Mouse (Mus musculus) limb, embryonic 15.5 days (tissue): ENCODE data around the gene Gm7073. TPM values are rescaled to one million over a fixed set of nuclear protein-coding genes. Genes with fewer than 3 reads are reported as not detected.

Source experiments
- ATAC-seq: fragments of 200-750 bp; cut with Nextera tagmentation; 2 replicates; pipeline ENCODE4 v1.8.0; 2017; ENCODE audit warnings: low read depth, moderate TSS enrichment; ENCODE audit not compliant: insufficient number of reproducible peaks, low FRiP score, low TSS enrichment
- H3K27ac ChIP-seq: fragments of 300-500 bp; sonication (generic); 2 replicates; pipeline ENCODE4 v1.5.1; 2015; ENCODE audit warnings: moderate library complexity, mild to moderate bottlenecking, inconsistent platforms
- H3K27me3 ChIP-seq: fragments of 300-500 bp; sonication (generic); 2 replicates; pipeline ENCODE4 v1.6.1; 2015; ENCODE audit warnings: inconsistent platforms
- H3K36me3 ChIP-seq: fragments of 300-500 bp; sonication (generic); 2 replicates; pipeline ENCODE4 v1.6.1; 2015; ENCODE audit warnings: inconsistent platforms
- H3K4me1 ChIP-seq: fragments of 300-500 bp; sonication (generic); 2 replicates; pipeline ENCODE4 v1.6.1; 2015; ENCODE audit warnings: inconsistent platforms
- H3K4me2 ChIP-seq: fragments of 300-500 bp; sonication (generic); 2 replicates; pipeline ENCODE4 v1.6.1; 2015; ENCODE audit warnings: mild to moderate bottlenecking, inconsistent platforms
- H3K4me3 ChIP-seq: fragments of 300-500 bp; sonication (generic); 2 replicates; pipeline ENCODE4 v1.5.1; 2015; ENCODE audit warnings: mild to moderate bottlenecking, inconsistent platforms
- H3K9ac ChIP-seq: fragments of 300-500 bp; sonication (generic); 2 replicates; pipeline ENCODE4 v1.6.1; 2015; ENCODE audit warnings: inconsistent platforms
- H3K9me3 ChIP-seq: fragments of 300-500 bp; sonication (generic); 2 replicates; pipeline ENCODE4 v1.6.1; 2016; ENCODE audit warnings: inconsistent platforms
- WGBS: fragments of 180-500 bp; shearing (Covaris S2); methylation state at CpG from one replicate; pipeline ENCODE4 v1.1.7; 2015; 5-methylcytosine and 5-hydroxymethylcytosine counted together
- polyA plus RNA-seq: library from polyadenylated mRNA; unstranded; fragments of >200 nt; fragmentation: Nextera tagmentation; extraction: Ambion mirVana; gene quantifications from 2 replicates; pipeline ENCODE4 v1.2.1, GENCODE M21; 2015

Gene Gm7073
- not detected in 2 replicates for polyA plus RNA-seq

DNA sequence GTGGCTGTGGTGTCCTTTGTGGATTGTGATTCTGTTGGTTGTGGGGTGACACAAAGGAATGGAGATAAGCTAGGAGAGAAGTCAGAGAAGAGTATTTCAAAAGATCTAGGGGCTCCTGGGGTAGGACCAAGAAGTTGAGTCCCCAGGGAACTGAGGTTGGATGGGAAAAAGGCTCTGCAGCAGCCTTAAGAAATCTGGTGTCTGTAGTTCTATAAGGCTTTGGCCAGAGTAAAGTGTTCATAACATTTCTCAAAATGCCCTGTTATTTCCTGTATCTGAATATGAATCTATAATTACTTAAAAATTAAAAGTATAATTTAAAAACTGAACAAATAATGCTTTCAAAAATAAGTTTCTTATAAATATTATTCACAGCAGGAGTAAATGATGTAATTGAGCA lies at the start of gene Gm7073:
Gm7073 (minus strand) TSS at position 101 of the 400 bp plus-strand sequence.
- H3K27ac ChIP-seq, result no peak within 1 kb of the TSS
- H3K9ac ChIP-seq, result no peak within 1 kb of the TSS
- H3K36me3 ChIP-seq, result no peaks in the 10 kb centered on the region
- no peaks in the 10 kb centered on the region for H3K9me3 ChIP-seq
- no peaks in the 10 kb centered on the region for H3K4me1 ChIP-seq
- no peaks in the 10 kb centered on the region for H3K27me3 ChIP-seq
- no peak for ATAC-seq
- no peak within 1 kb of the TSS for H3K4me3 ChIP-seq
- H3K4me2 ChIP-seq, result no peak within 1 kb of the TSS

DNA sequence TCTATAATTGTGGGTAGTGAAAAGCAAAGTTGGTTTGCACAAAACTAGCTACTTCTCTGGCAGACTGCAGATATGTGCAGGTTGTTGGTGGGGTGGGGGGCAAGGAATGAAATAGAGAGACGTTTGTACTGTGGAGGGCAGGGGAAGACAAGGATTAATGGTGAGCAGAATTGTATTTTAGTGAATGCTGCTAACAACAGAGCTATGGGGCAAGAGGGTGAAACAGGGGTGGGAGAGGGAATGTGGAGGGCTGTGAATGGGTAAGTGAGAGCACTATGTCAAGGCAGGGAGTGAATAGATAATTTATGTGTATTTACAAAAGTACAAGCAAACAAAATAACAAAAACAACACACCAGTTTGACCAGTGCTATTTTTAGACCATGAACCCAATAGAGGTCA lies 31.5 kb upstream of the Gm7073 start:
- Histone ChIP-seq H3K9me3 (no peaks in the 10 kb centered on the region), H3K4me2 (no peak overlapping the region), H3K36me3 (no peaks in the 10 kb centered on the region), H3K27me3 (no peaks in the 10 kb centered on the region), H3K4me3 (no peak overlapping the region), H3K9ac (no peak overlapping the region), H3K4me1 (no peaks in the 10 kb centered on the region), H3K27ac (no peak overlapping the region)
- 38% methylated on average over 1 of the region's 1 CpGs for WGBS
- ATAC-seq, result no peak

DNA sequence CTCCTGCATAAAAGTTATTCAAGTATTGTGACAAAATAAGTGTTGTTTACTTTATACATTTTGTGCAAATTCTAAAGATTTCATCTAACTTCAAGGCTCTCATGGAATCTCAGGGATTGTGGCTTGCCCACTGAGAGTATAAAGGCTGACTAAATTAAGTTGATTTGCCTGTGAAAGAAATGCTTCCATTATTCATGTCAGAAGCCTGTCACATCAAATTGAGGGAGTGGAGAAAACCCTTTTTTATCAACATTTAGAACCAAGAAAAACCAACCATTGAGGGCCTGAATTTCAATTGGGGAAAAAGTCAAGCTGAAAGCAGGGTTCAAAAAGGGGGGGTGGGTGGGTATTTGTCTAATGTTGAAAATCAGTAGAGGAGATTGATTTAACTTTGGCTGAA lies 30.0 kb upstream of the Gm7073 start:
- H3K4me2 ChIP-seq, result no peak overlapping the region
- H3K4me1 ChIP-seq, result no peaks in the 10 kb centered on the region
- H3K9me3 ChIP-seq, result no peaks in the 10 kb centered on the region
- no peak overlapping the region for H3K9ac ChIP-seq
- H3K4me3 ChIP-seq, result no peak overlapping the region
- H3K36me3 ChIP-seq, result no peaks in the 10 kb centered on the region
- no peak overlapping the region for H3K27ac ChIP-seq
- no peak for ATAC-seq
- no peaks in the 10 kb centered on the region for H3K27me3 ChIP-seq

DNA sequence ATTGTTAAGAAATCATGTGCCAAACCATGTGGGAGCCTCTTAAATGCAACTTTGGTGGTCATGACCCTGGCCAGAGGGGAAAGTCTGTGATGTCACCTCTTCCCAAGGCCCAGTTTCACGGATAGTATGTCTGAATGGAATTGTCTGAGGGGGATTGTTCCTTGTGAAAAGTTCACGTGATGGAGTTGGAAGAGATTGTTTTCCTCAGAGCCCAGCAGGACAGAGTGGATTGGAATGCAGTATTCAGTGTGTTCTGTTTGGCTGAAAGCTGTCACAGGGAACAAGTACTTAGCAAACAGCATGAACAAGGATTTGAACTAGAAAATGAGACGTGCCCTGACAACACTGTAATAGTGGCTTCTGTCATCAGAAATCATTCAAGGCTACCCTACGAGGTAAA lies 16.2 kb upstream of the Gm7073 start:
- ATAC-seq, result no peak
- no peaks in the 10 kb centered on the region for H3K9me3 ChIP-seq
- H3K4me2 ChIP-seq, result no peak overlapping the region
- no peak overlapping the region for H3K9ac ChIP-seq
- H3K36me3 ChIP-seq, result no peaks in the 10 kb centered on the region
- WGBS, result 57% methylated on average over 4 of the region's 4 CpGs
- no peaks in the 10 kb centered on the region for H3K27me3 ChIP-seq
- no peak overlapping the region for H3K4me3 ChIP-seq
- no peaks in the 10 kb centered on the region for H3K4me1 ChIP-seq
- no peak overlapping the region for H3K27ac ChIP-seq

DNA sequence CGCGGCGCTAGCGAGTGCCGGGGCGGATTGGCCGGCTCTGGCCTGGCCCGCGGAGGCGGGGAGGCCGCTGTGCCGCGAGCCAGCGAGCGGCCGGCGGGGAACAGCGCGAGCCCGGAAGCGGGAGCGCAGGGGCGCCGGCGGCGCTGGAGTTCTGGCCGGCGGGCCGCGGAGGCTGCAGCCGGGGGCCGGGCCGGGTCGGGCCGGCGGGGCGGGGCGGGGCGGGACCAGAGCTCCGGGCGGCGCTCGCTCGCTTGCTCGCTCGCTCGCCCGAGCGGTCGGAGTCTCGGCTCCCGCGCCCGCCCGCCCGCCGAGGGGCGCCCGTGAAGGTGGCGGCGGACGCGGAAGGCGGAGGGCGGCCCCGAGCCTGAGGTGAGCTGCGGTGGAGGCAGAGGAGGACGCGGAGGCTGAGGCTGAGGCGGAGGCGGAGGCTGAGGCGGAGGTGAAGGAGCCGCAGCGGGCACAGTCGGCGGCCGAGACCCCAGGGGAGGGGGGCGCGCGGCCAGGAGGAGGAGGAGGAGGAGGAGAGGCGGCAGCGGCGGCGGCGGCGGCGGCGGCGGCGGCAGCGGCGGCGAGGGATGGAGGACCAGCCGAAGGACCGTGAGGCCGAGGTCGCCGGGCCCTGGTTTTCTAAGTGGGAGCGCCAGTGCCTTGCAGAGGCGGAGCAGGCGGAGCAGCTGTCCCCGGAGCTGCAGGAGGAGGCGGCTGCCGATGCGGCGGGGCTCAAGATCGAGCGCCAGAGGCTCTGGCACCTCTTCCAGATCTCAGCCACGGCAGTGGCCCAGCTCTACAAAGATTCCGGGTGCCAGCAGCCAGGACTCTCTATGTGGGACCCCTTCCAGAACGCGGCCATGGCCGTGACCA lies 8.6 kb upstream of the Gm7073 start:
- Histone ChIP-seq H3K9ac (0 out of 2 replicates have a peak overlapping the region, but pooled peaks have one; percentile 28), H3K4me1 (no peaks in the 10 kb centered on the region), H3K36me3 (no peaks in the 10 kb centered on the region), H3K4me2 (peak overlapping the region; percentile 52), H3K9me3 (no peaks in the 10 kb centered on the region), H3K4me3 (peak overlapping the region; percentile 53), H3K27ac (no peak overlapping the region; the same call in 1 of the 2 replicates), H3K27me3 (peaks cover 4% of the 10 kb centered on the region; the same call in 1 of the 2 replicates)
- WGBS, result 31% methylated on average over 40 of the region's 113 CpGs
- ATAC-seq, result peak; percentile 79

DNA sequence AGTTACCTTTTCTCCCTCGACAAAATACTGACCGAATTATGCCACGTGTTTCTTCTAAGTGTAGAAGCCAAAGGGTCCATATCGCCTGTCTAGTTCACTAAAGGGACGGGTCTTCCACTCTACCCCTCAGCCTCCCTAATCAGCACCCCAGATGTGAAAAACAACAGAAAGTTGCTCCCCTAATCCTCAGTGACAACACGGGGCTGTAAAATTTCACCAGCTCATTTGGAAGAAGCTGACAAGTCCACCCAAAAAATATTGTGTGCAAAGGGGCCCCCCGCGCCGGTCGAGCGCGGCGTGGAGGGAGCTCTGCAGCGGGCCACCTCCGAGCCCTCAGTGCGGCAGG lies 8.0 kb upstream of the Gm7073 start:
- Histone ChIP-seq H3K4me3 (peak overlapping the region; percentile 53), H3K27ac (no peak overlapping the region), H3K27me3 (peaks cover 4% of the 10 kb centered on the region; the same call in 1 of the 2 replicates), H3K9me3 (no peaks in the 10 kb centered on the region), H3K9ac (no peak overlapping the region), H3K36me3 (no peaks in the 10 kb centered on the region), H3K4me1 (no peaks in the 10 kb centered on the region), H3K4me2 (peak overlapping the region; percentile 52)
- 22% methylated on average over 16 of the region's 16 CpGs for WGBS
- no peak for ATAC-seq

DNA sequence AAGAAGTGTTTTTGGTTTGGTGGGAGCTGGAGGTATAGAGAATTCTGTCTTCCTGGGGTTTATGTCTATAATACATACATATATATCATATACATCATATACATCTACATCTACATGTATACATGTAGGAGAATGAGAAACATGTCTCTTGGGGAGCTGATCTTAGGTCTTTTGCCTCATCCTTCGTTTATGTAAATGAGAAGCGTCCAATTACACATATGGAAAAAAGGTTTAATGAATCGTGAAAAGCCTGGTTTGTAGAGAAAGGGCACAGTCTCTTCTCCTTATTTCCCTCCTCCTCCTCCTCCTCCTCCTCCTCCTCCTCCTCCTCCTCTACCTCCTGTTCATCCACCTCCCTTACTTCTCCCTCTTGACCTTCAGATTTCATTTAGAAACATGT lies 6.9 kb upstream of the Gm7073 start:
- Histone ChIP-seq H3K4me1 (no peaks in the 10 kb centered on the region), H3K27me3 (peaks cover 4% of the 10 kb centered on the region; the same call in 1 of the 2 replicates), H3K4me3 (no peak overlapping the region), H3K9me3 (no peaks in the 10 kb centered on the region), H3K27ac (no peak overlapping the region), H3K9ac (no peak overlapping the region), H3K36me3 (no peaks in the 10 kb centered on the region), H3K4me2 (no peak overlapping the region)
- ATAC-seq, result no peak
- WGBS, result 53% methylated on average over 3 of the region's 3 CpGs

DNA sequence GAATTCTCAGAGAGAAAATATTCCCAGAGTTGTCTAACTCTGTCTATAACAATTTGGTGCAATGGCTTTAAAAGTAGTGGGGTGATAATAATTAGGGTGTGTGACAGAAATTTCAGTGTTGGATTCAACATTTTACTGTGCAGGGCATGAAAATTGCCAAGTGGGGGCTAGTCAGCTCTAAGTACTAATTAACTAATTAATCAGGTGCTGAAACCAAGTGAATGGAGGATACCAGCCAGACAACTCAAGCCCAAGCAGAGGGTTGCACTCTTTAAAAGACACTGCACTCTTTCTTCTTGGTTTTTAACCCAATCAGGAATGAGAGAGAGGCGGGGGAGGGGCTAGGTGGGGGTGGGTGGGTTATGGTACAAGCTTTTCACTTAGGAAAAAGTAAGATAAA lies 6.4 kb upstream of the Gm7073 start:
- peaks cover 4% of the 10 kb centered on the region; the same call in 1 of the 2 replicates for H3K27me3 ChIP-seq
- no peaks in the 10 kb centered on the region for H3K36me3 ChIP-seq
- no peak overlapping the region for H3K9ac ChIP-seq
- H3K4me1 ChIP-seq, result no peaks in the 10 kb centered on the region
- H3K4me2 ChIP-seq, result no peak overlapping the region
- H3K4me3 ChIP-seq, result no peak overlapping the region
- no peak overlapping the region for H3K27ac ChIP-seq
- 39% methylated on average over 1 of the region's 1 CpGs for WGBS
- no peak for ATAC-seq
- no peaks in the 10 kb centered on the region for H3K9me3 ChIP-seq

DNA sequence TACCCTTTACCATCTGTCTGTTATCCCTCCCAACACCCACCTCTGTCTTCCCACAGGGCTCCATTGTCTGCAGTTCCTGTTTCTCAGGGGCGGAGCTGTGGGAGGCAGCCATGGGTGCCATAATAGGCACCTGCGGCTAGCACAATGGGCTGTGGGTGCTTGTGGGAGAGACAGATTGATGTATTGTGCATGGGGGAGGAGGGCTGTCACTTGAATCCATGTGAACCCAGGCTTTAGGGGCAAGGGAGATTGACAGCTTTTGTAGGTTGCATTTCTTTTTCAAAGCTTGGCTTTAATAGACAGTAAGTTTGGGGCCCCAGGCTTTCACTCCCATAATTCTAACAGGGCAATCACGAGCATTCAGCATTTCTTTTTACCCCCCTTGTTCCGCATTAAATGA lies 5.0 kb upstream of the Gm7073 start:
- no peaks in the 10 kb centered on the region for H3K4me1 ChIP-seq
- no peak for ATAC-seq
- peaks cover 4% of the 10 kb centered on the region; the same call in 1 of the 2 replicates for H3K27me3 ChIP-seq
- H3K4me3 ChIP-seq, result no peak overlapping the region
- H3K9ac ChIP-seq, result no peak overlapping the region
- H3K4me2 ChIP-seq, result no peak overlapping the region
- H3K27ac ChIP-seq, result no peak overlapping the region
- no peaks in the 10 kb centered on the region for H3K36me3 ChIP-seq
- 48% methylated on average over 4 of the region's 4 CpGs for WGBS
- no peaks in the 10 kb centered on the region for H3K9me3 ChIP-seq

DNA sequence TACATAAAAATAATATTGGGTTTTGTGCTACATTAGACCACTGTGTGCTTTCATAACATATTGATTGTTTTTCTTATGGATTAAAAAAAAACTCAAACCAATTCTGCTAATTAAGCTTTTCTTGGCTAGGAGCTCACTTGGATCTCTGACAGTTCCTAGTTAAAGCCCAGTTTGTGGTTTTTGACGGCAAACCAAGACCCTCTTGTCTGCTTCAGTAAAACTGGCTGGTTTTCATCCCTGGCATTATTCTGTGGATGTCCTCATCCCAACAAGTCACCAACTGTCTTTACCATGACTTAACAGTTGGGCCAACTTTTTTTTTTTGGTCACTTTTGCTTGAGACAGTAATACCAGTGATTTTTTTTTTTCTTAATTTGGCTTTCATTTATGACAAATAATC lies 3.9 kb upstream of the Gm7073 start:
- Histone ChIP-seq H3K36me3 (no peaks in the 10 kb centered on the region), H3K27me3 (no peaks in the 10 kb centered on the region), H3K4me1 (no peaks in the 10 kb centered on the region), H3K27ac (no peak overlapping the region), H3K4me3 (no peak overlapping the region), H3K4me2 (no peak overlapping the region), H3K9ac (no peak overlapping the region), H3K9me3 (no peaks in the 10 kb centered on the region)
- 24% methylated on average over 1 of the region's 1 CpGs for WGBS
- ATAC-seq, result no peak

DNA sequence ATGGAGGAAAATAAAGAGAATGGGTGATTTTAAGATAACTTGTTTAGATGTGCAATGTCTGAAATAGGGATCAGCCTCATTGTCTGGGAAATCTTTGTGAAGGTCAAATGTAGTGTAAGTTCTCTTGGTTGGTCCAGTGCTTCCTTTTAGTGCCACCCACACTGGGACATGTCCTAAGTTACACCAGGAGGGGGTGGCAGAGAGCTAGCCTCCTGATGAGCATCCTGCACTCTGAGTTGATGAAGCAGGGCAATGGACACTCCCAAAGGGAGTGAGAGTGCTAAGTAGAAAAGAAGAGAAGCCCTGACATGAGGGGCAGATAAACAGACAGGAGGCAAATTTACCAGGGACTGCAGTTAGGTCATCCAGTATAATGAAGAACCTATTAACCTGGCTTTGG lies 35.1 kb downstream of the Gm7073 start:
- no peak for ATAC-seq
- Histone ChIP-seq H3K27me3 (no peaks in the 10 kb centered on the region), H3K36me3 (no peaks in the 10 kb centered on the region)

DNA sequence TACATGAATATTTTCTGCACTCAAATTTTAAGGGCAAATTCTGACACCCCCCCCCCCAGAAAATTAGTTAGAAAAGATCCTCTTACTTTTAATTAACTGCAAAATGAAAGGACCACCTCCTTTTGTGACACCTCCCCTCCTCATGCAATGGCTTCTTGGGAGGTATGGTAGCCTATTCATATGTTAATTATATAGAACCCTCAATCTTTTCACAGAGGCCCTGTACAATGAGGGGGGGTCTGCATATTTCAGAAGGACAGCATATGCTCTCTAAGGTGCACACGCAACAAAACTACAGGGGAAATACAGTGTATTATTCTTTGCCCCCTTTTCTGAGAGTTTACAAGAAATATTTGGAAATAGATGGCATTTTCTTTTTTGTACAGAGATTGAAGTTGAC lies 41.3 kb downstream of the Gm7073 start:
- no peak for ATAC-seq
- Histone ChIP-seq H3K4me1 (no peaks in the 10 kb centered on the region), H3K27ac (no peak overlapping the region), H3K36me3 (no peaks in the 10 kb centered on the region), H3K9me3 (no peaks in the 10 kb centered on the region), H3K27me3 (no peaks in the 10 kb centered on the region), H3K4me3 (no peak overlapping the region), H3K9ac (no peak overlapping the region), H3K4me2 (no peak overlapping the region)
- WGBS, result 83% methylated on average over 1 of the region's 1 CpGs

More for the DNA sequence above, 35.1 kb downstream of the Gm7073 start:
- Histone ChIP-seq H3K4me3 (no peak overlapping the region), H3K9ac (no peak overlapping the region), H3K9me3 (no peaks in the 10 kb centered on the region), H3K4me2 (no peak overlapping the region), H3K27ac (no peak overlapping the region), H3K4me1 (no peaks in the 10 kb centered on the region)

DNA sequence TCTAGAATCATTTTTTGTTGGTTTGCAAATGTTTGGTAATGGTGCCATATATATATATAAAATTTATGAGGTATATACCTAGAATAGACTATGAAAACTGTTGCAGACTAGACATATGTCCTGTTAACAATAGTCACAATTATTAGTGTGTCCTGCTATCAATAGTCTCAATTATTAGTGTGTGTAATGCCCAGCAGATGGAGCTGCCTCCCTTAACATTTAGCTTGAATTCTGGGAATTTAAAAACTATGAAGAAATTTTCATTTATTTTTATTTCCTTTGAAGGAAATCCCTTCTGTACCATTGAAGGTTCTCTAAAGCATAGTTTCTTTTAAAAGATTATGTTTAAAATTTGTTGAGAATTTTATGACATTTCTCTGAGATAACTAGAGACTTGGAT lies 43.7 kb downstream of the Gm7073 start:
- ATAC-seq, result no peak
- no peak overlapping the region for H3K27ac ChIP-seq
- no peaks in the 10 kb centered on the region for H3K36me3 ChIP-seq
- no peaks in the 10 kb centered on the region for H3K27me3 ChIP-seq
- H3K9me3 ChIP-seq, result no peaks in the 10 kb centered on the region
- no peak overlapping the region for H3K9ac ChIP-seq
- no peak overlapping the region for H3K4me2 ChIP-seq
- no peaks in the 10 kb centered on the region for H3K4me1 ChIP-seq
- no peak overlapping the region for H3K4me3 ChIP-seq
